Mouse (Mus musculus) frontal cortex, postnatal 25 days (tissue): Measurements from ENCODE around the gene Fbxo7.
A peak's percentile ranks its signal among the peaks of the same experiment; 100 is the strongest.
"Not testable (repeated sequence)": the region's sequence is repeated elsewhere in the genome, so short reads cannot be mapped to it uniquely, and the experiment has no call there.

Experiments used
- DNase-seq, 2 experiments: peaks; one replicate each; pipeline ENCODE4 v3.0.0; 2022; ENCODE audit warnings: low spot score in 2 of 2

Gene Fbxo7

DNA sequence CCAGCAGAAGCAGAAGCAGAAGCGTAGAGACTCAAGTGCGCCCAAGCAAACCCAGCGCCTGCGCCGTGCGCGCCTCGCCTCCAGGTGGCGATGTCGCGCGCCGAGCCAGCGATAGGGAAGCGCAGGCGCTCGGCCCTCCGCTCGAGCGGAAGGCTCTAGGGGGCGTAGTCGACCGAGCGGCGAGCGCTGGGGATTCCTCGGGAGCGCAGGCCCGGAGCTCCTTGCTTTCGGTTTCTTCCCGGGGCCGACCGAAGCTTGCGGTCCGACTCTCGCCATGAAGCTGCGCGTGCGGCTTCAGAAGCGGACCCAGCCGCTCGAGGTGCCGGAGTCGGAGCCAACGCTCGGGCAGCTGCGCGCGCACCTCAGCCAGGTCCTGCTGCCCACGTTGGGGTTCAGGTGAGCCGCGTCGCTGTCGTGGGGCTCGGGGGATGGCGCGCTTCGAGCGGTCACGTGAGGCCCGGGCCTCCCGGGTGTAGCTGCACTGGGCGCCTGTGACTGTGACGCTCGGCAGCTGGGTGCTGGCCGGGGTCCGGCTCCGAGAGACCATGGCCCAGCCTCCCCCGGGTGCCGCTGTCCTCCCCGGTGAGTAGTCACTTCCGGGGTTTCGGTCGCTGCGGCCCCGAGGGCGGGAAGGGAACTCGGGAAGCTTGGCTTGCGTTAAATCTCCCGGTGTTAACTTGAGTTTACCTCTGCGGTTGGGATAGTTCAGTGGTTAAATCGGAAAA is at the start of gene Fbxo7:
TSS of gene Fbxo7 (plus strand) at position 224 of the 725 bp plus-strand sequence.
- DNase-seq: peak; percentile 73 to 82

DNA sequence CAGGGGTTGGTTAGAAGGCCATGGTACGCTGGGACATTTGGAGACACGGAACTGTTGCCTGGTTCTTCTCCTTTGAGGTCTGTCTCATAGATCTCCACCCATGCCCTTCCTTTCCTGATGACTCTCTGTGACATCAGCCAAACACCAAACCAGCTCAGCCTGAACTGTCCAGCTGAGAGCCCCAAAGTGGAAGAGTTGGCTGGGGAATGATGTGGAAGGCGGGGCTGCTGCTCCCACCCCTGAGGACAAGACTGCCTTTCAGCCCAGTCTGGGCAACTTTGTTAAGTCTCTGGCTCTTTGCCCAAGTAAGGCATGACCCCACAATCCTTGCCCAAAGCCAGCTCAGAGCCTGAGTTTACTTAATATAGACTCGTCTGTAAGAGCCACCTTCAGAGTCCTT is 48.9 kb upstream of the Fbxo7 start:
- no peak for DNase-seq

DNA sequence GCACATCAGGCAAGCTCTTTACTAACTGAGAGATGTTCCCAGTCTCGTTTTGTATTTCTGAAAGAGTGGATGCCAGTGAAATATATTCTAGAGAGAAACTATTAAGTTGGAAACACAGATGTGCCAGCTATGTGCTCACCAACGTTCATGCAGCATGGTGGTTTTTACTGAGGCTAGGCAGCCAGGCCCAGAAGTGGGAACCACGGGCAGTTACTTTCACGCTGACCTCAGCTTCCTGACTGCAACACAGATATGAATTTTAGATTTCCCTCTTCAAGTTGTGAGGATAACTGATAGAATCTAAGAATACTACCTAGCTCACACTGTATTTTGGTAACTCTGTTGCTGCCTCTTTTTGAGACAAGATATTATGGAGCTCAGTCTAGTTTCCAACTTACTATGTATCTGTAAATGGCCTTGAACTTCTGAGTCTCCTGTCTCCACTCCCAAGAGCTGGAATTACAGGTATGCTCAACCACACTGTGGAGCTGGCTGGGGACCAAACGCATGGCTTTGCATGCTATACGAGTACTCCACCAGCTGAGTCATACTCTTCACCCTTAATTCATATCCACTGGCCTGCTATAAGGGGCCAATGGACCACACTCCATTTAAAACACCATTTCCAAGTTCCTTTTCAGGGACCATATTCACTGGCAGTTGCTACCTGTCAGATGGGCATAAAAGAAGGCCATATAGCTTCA is 32.2 kb upstream of the Fbxo7 start:
- no peak for DNase-seq

GRCm38 (mm10) chr10:85992412-85992811 is 29.4 kb upstream of the Fbxo7 start:
- DNase-seq: no peak

GRCm38 (mm10) chr10:85993836-85994235 is 27.9 kb upstream of the Fbxo7 start:
- DNase-seq: no peak

DNA sequence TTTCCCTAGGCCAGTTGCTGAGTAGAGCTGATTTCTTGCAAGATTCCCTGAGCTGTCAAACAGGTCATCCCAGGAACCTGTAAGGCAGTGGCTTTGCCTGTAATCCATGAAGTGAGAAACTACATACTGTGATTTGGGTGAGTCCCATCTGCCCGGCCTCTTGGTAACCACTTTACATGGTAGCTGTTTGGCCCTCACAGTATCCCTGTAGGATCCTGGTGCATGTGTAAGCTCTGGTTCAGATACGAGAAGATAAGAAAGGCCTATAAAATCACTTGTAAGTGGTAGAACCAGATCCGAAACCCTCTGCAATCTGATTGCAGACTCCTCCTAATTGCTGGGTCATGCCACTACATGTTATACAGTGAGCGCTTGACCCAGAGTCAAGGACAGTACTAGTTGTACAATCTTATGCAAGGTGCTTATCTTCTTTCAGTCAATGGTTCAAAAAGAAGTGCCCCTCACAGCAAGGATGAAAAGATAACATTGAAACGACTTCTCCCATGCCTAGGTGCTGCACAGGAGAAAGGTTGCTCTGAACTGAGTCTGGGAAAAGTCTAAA is 27.1 kb upstream of the Fbxo7 start:
- no peak for DNase-seq

DNA sequence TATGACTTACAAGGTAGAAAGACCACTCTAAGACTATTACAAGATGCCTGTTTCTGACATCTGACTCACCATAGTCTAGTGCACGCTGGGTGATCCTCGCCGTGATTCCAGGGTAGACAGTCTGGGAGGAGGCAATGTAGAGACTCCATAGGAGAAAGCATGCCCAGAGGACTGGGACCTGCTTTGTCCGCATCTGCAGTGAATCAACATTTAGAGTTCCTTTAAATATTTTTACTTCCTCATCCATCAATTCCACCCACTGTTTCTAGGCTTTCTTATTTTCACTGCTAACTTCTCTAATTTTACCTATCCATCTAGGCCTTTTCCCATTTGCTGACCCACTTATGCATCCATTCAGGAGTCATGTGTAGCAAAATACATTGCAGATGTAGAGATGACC is 21.3 kb upstream of the Fbxo7 start:
- DNase-seq: no peak

- DNase-seq: no peak
Measured at GRCm38 (mm10) chr10:86006455-86006854, 15.3 kb upstream of the Fbxo7 start.

DNA sequence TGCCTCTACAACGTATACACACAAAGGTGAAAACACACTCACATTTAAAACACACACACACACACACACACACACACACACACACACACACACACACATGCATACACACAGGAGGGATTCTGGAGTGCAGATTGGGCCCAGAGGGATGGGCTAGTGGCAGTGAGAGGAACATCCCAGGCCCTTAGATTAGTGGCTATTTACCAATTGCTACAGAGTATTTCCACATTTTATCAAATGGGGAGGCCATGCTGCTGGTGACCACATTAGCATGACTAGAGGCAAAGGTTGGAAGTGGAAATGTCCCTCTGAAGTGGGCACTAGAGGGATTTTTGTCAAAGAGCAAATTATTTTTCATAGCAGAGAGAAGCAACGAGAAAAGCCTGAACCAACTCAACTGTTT is 12.1 kb upstream of the Fbxo7 start:
- DNase-seq: no peak

DNA sequence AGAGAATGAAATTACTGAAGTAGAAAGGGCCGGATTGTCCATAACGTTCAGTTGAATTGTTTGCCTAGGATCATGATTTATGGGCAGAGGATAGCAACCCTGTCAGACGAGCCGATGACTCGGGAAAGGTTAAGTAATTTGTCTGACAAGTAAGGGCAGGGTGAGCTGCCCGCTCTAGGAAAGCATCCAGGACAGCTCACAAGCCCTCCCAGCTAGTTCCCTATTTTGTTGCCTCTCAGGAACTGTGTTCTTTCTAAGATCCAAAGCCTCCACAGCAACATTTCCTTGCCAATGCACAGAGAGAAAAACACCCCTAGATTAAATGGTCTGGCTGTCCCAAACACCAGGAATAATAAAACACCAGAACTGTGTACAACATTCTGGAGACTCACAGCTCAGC is 11.1 kb upstream of the Fbxo7 start:
- DNase-seq: no peak

GRCm38 (mm10) chr10:86011172-86011571 is 10.6 kb upstream of the Fbxo7 start:
- no peak for DNase-seq

GRCm38 (mm10) chr10:86011781-86012180 is 10.0 kb upstream of the Fbxo7 start, which contains the start of gene Bpifc:
TSS of gene Bpifc (minus strand) at chr10:86011895.
- DNase-seq: no peak

GRCm38 (mm10) chr10:86017781-86018180 is 4.0 kb upstream of the Fbxo7 start:
- no peak for DNase-seq

GRCm38 (mm10) chr10:86018813-86019212 is 3.0 kb upstream of the Fbxo7 start:
- no peak for DNase-seq

DNA sequence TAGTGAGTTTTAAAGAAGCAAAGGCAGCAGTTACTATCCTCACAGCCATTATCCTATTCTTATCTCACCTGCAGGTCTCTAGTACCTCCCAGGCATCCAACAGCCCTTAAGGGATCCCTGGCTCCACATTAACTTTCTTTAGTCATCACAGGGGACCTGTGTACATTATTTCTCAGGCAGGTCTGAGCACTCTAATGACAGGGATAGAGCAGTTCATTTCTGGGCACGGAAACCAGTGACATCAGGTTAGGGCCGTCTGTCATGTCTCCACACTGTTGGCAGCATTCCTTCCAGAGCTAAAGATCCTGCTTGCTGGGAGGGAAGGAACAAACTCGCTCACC is 394 bp upstream of the Fbxo7 start:
- no peak for DNase-seq

DNA sequence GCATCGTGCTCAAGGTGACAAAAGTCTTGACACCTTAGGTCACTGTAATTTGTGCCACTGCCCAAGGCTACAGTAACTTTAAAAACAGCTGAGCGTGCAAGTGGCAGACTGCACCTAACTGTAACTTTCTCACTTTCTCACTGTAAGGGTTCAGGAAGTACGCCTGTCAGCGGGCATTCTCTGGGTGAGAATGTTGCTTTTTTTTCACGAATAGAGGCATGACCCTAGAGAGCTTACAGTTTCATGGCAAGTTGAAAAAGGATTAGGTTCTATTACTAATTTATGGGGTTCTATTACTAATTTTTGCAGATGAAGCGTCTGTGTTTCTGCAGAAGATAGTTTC is 673 bp downstream of the Fbxo7 start:
- no peak for DNase-seq

DNA sequence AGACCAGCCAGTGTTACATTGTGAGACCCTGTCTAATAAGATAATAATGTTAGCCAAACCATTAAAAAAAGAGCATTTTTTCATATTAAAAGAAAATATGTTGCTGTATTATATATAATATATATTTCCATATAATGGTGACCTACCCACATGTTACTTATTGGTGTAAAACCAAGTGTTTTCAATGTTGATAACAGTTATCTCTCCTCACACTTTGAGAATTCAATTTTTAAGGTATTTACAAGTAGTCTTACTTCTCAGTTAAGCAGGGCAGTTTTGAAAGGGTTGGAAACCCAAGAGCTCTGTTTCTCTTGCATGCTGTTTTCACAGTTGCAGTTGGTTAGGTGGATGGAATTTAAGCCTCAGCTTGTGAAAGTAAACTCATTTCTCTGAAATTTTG is 1.4 kb downstream of the Fbxo7 start:
- DNase-seq: no peak

DNA sequence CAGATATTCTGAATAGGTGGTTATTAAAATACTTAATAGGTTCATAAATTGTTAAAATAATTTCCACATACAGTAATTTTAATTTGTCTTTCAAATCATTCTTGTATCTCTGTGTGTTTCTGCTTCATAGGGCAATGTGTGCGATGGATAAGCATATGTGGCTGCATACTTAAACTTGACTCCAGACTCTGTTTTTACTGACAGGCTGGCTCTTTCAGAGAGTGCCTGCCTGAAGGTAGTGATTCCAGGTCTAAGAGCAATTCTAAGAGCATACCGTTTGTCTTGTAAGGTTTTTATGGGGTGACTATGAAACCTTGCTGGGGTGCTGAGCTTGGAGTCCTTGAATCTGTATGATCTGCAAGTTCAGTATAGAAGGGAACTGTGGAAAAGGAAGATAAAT is 4.1 kb downstream of the Fbxo7 start:
- DNase-seq: no peak

DNA sequence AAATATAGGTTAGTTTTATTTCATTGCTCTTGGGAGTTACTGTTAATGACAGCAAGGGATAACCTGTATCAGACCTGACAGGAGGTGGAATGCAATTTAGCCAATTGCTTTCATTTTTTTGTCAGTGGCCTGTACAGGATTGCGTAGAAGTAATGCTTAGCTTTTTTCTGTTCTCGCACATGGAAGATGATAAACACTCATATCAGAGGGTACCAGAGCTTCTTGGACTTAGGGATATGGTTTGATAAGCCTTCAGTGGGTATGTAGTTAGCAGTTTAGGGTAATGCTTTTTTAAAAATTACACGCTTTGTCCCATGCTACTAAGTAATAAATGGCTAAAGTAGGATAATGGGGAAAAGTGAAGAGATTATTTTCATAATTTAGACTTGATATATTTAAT is 4.6 kb downstream of the Fbxo7 start:
- DNase-seq: no peak

DNA sequence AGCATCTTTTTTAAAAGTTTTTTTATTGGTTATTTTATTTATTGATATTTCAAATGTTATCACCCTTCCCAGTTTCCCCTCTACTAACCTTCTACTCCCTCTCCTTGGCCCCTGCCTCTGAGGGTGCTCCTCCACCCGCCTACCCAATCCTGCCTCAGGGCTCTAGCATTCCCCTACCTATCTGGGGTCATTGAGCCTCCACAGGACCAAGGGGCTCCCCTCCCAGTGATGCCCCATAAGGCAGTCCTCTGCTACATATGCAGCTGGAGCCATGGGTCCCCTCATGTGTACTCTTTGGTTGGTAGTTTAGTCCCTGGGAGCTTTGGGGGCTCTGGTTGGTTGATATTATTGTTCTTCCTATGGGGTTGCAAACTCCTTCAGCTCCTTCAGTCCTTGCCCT is 5.0 kb downstream of the Fbxo7 start:
- not testable (repeated sequence) for DNase-seq

DNA sequence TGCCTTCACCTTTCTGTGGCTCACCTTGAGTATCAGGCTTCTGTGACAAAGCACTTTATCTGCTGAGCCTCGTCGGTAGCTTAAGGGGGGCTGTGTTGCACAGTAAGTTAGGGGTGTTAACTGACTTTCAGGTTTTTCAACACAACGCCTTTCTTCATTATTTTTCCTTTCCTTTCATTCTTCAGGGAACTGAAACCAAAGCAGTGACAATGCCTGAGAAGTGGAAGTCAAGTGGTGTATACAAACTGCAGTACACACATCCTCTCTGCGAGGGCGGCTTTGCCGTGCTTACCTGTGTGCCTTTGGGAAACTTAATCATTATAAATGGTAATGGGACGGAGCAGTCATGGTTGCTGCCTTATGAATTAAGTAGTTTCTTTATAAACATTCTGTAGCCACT is 9.0 kb downstream of the Fbxo7 start:
- DNase-seq: no peak

GRCm38 (mm10) chr10:86032517-86032916 is 10.7 kb downstream of the Fbxo7 start:
- DNase-seq: no peak

DNA sequence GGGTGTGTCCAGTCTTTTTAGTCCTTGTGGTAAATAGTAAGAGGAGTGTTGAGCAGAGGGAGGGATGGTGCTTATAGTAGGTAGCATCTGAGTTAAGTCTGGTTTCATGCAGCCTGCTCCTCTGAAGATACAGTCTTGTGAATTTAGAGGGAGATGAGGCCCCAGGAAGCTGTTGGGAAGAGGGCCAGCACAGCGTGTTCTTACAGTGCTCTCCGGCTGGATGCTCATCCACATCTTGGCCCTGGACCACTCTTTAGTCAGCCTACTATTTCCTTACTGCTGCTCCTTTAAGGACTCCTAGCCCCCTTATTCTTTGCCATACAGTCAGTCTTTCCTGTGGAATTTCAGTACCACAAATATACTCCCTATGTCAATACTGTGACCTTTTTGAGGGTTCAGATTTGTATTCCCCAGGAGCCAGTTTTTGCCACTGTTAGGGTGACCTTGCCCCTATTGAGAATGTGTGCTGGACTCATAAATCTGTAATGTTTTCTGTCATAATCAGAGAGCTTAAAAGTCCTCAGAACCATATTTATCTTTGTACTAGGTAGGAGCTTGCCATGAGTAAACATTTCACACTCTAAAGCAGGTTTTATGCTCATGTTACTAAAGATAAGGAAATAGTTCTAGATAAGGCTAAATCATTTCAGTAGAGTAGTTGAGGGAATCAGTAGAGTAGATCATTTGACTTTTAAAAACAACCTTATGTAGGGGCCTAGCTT is 12.4 kb downstream of the Fbxo7 start:
- no peak for DNase-seq
